ENCODE assay signal across 8 mouse cellular contexts in the genomic region with DNA sequence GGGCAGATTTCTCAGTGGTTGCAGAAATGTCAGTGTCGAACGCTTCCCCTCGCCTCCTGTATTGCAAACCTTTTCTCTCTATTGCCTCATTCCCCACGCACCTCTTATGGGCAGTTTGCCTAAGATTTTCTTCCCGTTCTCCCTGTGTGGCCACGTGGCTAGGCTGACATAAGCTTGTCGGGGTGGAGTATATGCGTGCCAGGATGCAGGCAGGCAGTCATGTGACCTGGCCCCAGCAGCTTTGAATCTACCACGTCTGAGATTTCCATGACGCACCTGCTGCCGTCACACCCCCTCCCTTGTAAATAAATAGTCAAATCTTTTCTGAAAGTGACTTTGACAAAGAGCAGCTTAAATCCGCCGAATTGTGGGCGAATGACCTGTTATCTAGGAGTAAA.
DNase-seq lines count a peak whose midpoint lies in the region; ATAC-seq lines count a peak whose summit lies in the region.

No protein-coding gene starts in this region.

- peak overlapping the region; percentile 63 for H3K4me2 ChIP-seq in limb, embryonic 12.5 days
- H3K4me2 ChIP-seq in midbrain, embryonic 13.5 days (replicated peaks) = peak overlapping the region; percentile 67

- H3K9me3 ChIP-seq in limb, embryonic 12.5 days = no peaks in the 10 kb centered on the region
- H3K9me3 ChIP-seq in midbrain, embryonic 13.5 days = no peaks in the 10 kb centered on the region

- peak overlapping the region; percentile 36 for H3K4me3 ChIP-seq in limb, embryonic 12.5 days (replicated peaks)
- peak overlapping the region; percentile 52 for H3K4me3 ChIP-seq in midbrain, embryonic 13.5 days (replicated peaks)

- H3K4me1 ChIP-seq in limb, embryonic 12.5 days (replicated peaks) = 0 out of 2 replicates have a peak, but pooled peaks cover 4% of the 10 kb centered on the region
- H3K4me1 ChIP-seq in midbrain, embryonic 13.5 days (replicated peaks) = peaks cover 15% of the 10 kb centered on the region

- WGBS in limb, embryonic 12.5 days = 12% methylated on average over 14 of the region's 14 CpGs
- 5% methylated on average over 14 of the region's 14 CpGs for WGBS in midbrain, embryonic 13.5 days

- peak; percentile 73; the same call in 1 of the 2 replicates for ATAC-seq in limb, embryonic 12.5 days (ENCODE audit: insufficient number of reproducible peaks, insufficient read depth, low FRiP score, low TSS enrichment, low read depth)
- ATAC-seq in midbrain, embryonic 13.5 days = peak; percentile 96

- no peak overlapping the region for H3K9ac ChIP-seq in limb, embryonic 12.5 days (replicated peaks)
- peak overlapping the region; percentile 63 for H3K9ac ChIP-seq in midbrain, embryonic 13.5 days (replicated peaks)

- H3K27ac ChIP-seq in limb, embryonic 12.5 days = no peak overlapping the region
- peak overlapping the region; percentile 74 for H3K27ac ChIP-seq in midbrain, embryonic 13.5 days

- no peaks in the 10 kb centered on the region for H3K36me3 ChIP-seq in limb, embryonic 12.5 days
- H3K36me3 ChIP-seq in midbrain, embryonic 13.5 days = no peaks in the 10 kb centered on the region

- 0 out of 2 replicates have a peak, but pooled peaks cover 3% of the 10 kb centered on the region for H3K27me3 ChIP-seq in limb, embryonic 12.5 days
- peaks cover 6% of the 10 kb centered on the region; the same call in 1 of the 2 replicates for H3K27me3 ChIP-seq in midbrain, embryonic 13.5 days

- peak; percentile 56 for DNase-seq in gastrocnemius, adult 18-20 months (ENCODE audit: low spot score)
- no peak for DNase-seq in gastrocnemius, postnatal 4 days (ENCODE audit: low spot score in 2 of 2)
- peak; percentile 68 for DNase-seq in embryo, embryonic 10 days (ENCODE audit: low spot score)
- DNase-seq in heart, adult 18-20 months = peak; percentile 82 to 85
- peak; percentile 81 for DNase-seq in kidney, adult 11 months
- DNase-seq in spleen, adult 18-20 months = peak; percentile 39

Comparison
In these comparisons a context has a peak if more than half of its experiments do, and no peak if none do; other contexts are left out.
1. DNase-seq: peak in gastrocnemius, adult 18-20 months (single experiment), embryo, embryonic 10 days (single experiment), heart, adult 18-20 months (2 of 2), kidney, adult 11 months (single experiment) and spleen, adult 18-20 months (2 of 2); none in gastrocnemius, postnatal 4 days (0 of 2).